Mouse (Mus musculus) embryonic fibroblast, embryonic 13.5 days (primary cell): ENCODE measurements around the gene Padi1.

ENCODE experiments used
- CTCF ChIP-seq: IDR thresholded peaks from 2 replicates; pipeline ENCODE4 v1.5.1; 2011; ENCODE audit warnings: mild to moderate bottlenecking, control low read depth, low read length, moderate library complexity, borderline replicate concordance; ENCODE audit not compliant: insufficient read depth
- POLR2A ChIP-seq: IDR thresholded peaks from 2 replicates; pipeline ENCODE4 v1.6.1; 2011; ENCODE audit warnings: low read depth, mild to moderate bottlenecking, control low read depth, low read length, moderate library complexity

- no peak for TF ChIP-seq CTCF
- TF ChIP-seq POLR2A = no peak
These were observed 74.5 kb downstream of the Padi1 start for GRCm38 (mm10) chr4:140771091-140771490.
